Comparison of ENCODE assay signal across 9 mouse cellular contexts in the genomic region with DNA sequence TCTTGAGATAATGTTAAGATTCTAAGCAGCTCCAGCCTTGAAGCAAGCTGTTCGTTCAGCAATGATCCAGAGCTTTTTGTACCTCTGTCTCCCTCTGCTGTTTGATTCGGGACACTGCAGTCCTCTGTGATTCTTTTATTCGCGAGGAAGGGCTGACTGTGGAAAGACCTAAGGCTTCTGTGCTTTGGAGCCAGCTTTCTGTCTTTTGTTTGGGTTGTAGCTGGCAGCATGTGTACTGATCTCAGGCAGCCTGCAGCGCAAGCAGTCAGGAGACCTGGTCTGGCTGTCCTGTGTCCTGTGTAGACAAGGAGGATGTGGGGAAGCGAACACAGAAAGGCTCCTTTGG. TPM values are rescaled to one million over a fixed set of nuclear protein-coding genes. Genes with fewer than 3 reads are reported as not detected.
DNase-seq lines count a peak whose midpoint lies in the region; ATAC-seq and TF ChIP-seq lines count a peak whose summit lies in the region.
"Had no signal": no experiment of that assay in that cellular context is flagged by ENCODE, and none has a peak within 500 bp of the region (broad histone marks: within the 10 kb centered on the region; RNA-seq: fewer than 3 reads in every experiment).

No protein-coding gene starts in this region.

- peak; percentile 75 for DNase-seq in cerebellum, adult 11 months
- DNase-seq in heart, postnatal 25 days (ENCODE audit: low spot score), result peak; percentile 31
- DNase-seq in layer of hippocampus, adult 11-12 months (ENCODE audit: low spot score), result peak; percentile 85
- DNase-seq in liver, postnatal 0 days, result peak; percentile 72
- peak; percentile 69 for DNase-seq in testis, postnatal 14 days (ENCODE audit: low spot score)

- TF ChIP-seq CTCF in ES-Bruce4 (IDR thresholded peaks at IDR 0.05; ENCODE audit: low read depth, low read length), result no peak
- TF ChIP-seq CTCF in liver, postnatal 0 days (IDR thresholded peaks at IDR 0.05; ENCODE audit: low read depth), result peak; percentile 88

- ATAC-seq in forebrain, embryonic 15.5 days (replicated peaks), result peak; percentile 87
- ATAC-seq in liver, postnatal 0 days, result peak; percentile 79
- peak; percentile 85 for ATAC-seq in neural tube, embryonic 15.5 days (ENCODE audit: low FRiP score)

- no peaks in the 10 kb centered on the region for H3K9me3 ChIP-seq in ES-Bruce4 (replicated peaks; ENCODE audit: control insufficient read depth, insufficient read depth, low read length, poor library complexity, severe bottlenecking)
- H3K9me3 ChIP-seq in forebrain, embryonic 15.5 days, result no peaks in the 10 kb centered on the region
- no peaks in the 10 kb centered on the region for H3K9me3 ChIP-seq in liver, postnatal 0 days (ENCODE audit: low read length)
- no peaks in the 10 kb centered on the region for H3K9me3 ChIP-seq in neural tube, embryonic 15.5 days (replicated peaks)

- no peaks in the 10 kb centered on the region for H3K27me3 ChIP-seq in ES-Bruce4 (ENCODE audit: control insufficient read depth, insufficient read depth, low read length, poor library complexity, severe bottlenecking)
- no peaks in the 10 kb centered on the region for H3K27me3 ChIP-seq in forebrain, embryonic 15.5 days
- no peaks in the 10 kb centered on the region for H3K27me3 ChIP-seq in liver, postnatal 0 days (ENCODE audit: insufficient read depth, low read length)
- H3K27me3 ChIP-seq in neural tube, embryonic 15.5 days (replicated peaks), result no peaks in the 10 kb centered on the region; the same call in 1 of the 2 replicates

- H3K4me2 ChIP-seq in forebrain, embryonic 15.5 days (replicated peaks), result peak overlapping the region; percentile 73
- peak overlapping the region; percentile 83 for H3K4me2 ChIP-seq in liver, postnatal 0 days (ENCODE audit: low read depth, low read length)
- peak overlapping the region; percentile 92 for H3K4me2 ChIP-seq in neural tube, embryonic 15.5 days

- intact Hi-C loops in heart, postnatal 25 days (cut with DNase I), result loop anchor here (5.0 kb wide), 1 partner anchor 146 kb away; no protein-coding TSS in a partner anchor

- TF ChIP-seq POLR2A in ES-Bruce4 (IDR thresholded peaks at IDR 0.05; ENCODE audit: insufficient read depth, low read length), result no peak

- 9% methylated on average over 6 of the region's 6 CpGs for WGBS in forebrain, embryonic 15.5 days
- 11% methylated on average over 6 of the region's 6 CpGs for WGBS in liver, postnatal 0 days (ENCODE audit: insufficient replicate concordance)
- 7% methylated on average over 6 of the region's 6 CpGs for WGBS in neural tube, embryonic 15.5 days

- no peaks in the 10 kb centered on the region for H3K4me1 ChIP-seq in ES-Bruce4 (ENCODE audit: control insufficient read depth, insufficient read depth, low read length)
- H3K4me1 ChIP-seq in forebrain, embryonic 15.5 days, result peaks cover 15% of the 10 kb centered on the region
- peaks cover 12% of the 10 kb centered on the region for H3K4me1 ChIP-seq in liver, postnatal 0 days (ENCODE audit: insufficient read depth)
- H3K4me1 ChIP-seq in neural tube, embryonic 15.5 days, result peaks cover 10% of the 10 kb centered on the region; the same call in 1 of the 2 replicates

- peak overlapping the region; percentile 16; the same call in 1 of the 2 replicates for H3K4me3 ChIP-seq in ES-Bruce4 (ENCODE audit: low read depth, low read length)
- peak overlapping the region; percentile 34 for H3K4me3 ChIP-seq in forebrain, embryonic 15.5 days
- H3K4me3 ChIP-seq in liver, postnatal 0 days (ENCODE audit: low read depth, low read length), result peak overlapping the region; percentile 38; the same call in 1 of the 2 replicates
- peak overlapping the region; percentile 35 for H3K4me3 ChIP-seq in neural tube, embryonic 15.5 days (replicated peaks)

- TF ChIP-seq EP300 in ES-Bruce4 (IDR thresholded peaks at IDR 0.05; ENCODE audit: insufficient read depth, low read depth, low read length), result no peak
- no peak for TF ChIP-seq EP300 in liver, postnatal 0 days (IDR thresholded peaks at IDR 0.05; ENCODE audit: low read depth)

- H3K27ac ChIP-seq in ES-Bruce4 (ENCODE audit: insufficient read depth, low read length), result no peak overlapping the region
- no peak overlapping the region; the same call in 1 of the 2 replicates for H3K27ac ChIP-seq in forebrain, embryonic 15.5 days (replicated peaks)
- H3K27ac ChIP-seq in liver, postnatal 0 days (ENCODE audit: low read depth), result no peak overlapping the region
- no peak overlapping the region for H3K27ac ChIP-seq in neural tube, embryonic 15.5 days (replicated peaks)
- H3K27ac ChIP-seq: macrophage had no signal

- no peaks in the 10 kb centered on the region for H3K36me3 ChIP-seq in ES-Bruce4 (ENCODE audit: control insufficient read depth, insufficient read depth, low read length, poor library complexity, severe bottlenecking)
- no peaks in the 10 kb centered on the region for H3K36me3 ChIP-seq in forebrain, embryonic 15.5 days
- H3K36me3 ChIP-seq in liver, postnatal 0 days (replicated peaks; ENCODE audit: insufficient read depth, low read length), result no peaks in the 10 kb centered on the region
- no peaks in the 10 kb centered on the region for H3K36me3 ChIP-seq in neural tube, embryonic 15.5 days

- H3K9ac ChIP-seq in ES-Bruce4 (ENCODE audit: low read depth, poor library complexity, severe bottlenecking), result peak overlapping the region; percentile 37; the same call in 1 of the 2 replicates
- H3K9ac ChIP-seq in forebrain, embryonic 15.5 days (replicated peaks), result peak overlapping the region; percentile 47
- no peak overlapping the region for H3K9ac ChIP-seq in liver, postnatal 0 days (replicated peaks)
- no peak overlapping the region for H3K9ac ChIP-seq in neural tube, embryonic 15.5 days (replicated peaks)

RNA-seq across cellular contexts. Expression of a gene that starts 19.6 kb away (rescaled TPM):
- polyA plus RNA-seq in ES-Bruce4 (2011; ENCODE audit: insufficient read depth, insufficient read length, low read depth, missing spikeins), result 0.41 and 0.49 TPM in 2 replicates
- polyA plus RNA-seq in forebrain, embryonic 15.5 days (2015; fragmentation: Nextera tagmentation; extraction: Ambion mirVana), result 0.22 TPM in 2 replicates
- under 1 TPM in 1 of 2 experiments, not detected in 1; 0.08 TPM for total RNA-seq in heart, postnatal 25 days (2021)
- not detected in 2 replicates for polyA plus RNA-seq in liver, postnatal 0 days (2015; fragmentation: Nextera tagmentation; extraction: Ambion mirVana)
- polyA plus RNA-seq in neural tube, embryonic 15.5 days (2015; fragmentation: Nextera tagmentation; extraction: Ambion mirVana), result 0.11 and 0.17 TPM in 2 replicates
- polyA plus RNA-seq: macrophage had no signal

RNA-seq across cellular contexts. Expression of a gene that starts 49.9 kb away (rescaled TPM):
- polyA plus RNA-seq in ES-Bruce4 (2011; ENCODE audit: insufficient read depth, insufficient read length, low read depth, missing spikeins), result 8.8 and 8.9 TPM in 2 replicates
- polyA plus RNA-seq in forebrain, embryonic 15.5 days (2015; fragmentation: Nextera tagmentation; extraction: Ambion mirVana), result not detected in 2 replicates
- total RNA-seq in heart, postnatal 25 days (2021), result not detected
- polyA plus RNA-seq in liver, postnatal 0 days (2015; fragmentation: Nextera tagmentation; extraction: Ambion mirVana), result 0.08 TPM in 1 of 2 replicates, not detected in the other
- polyA plus RNA-seq in neural tube, embryonic 15.5 days (2015; fragmentation: Nextera tagmentation; extraction: Ambion mirVana), result not detected in 2 replicates
- polyA plus RNA-seq: macrophage had no signal

RNA-seq across cellular contexts. Expression of a gene that starts 58.4 kb away (rescaled TPM):
- 237 and 239 TPM in 2 replicates for polyA plus RNA-seq in ES-Bruce4 (2011; ENCODE audit: insufficient read depth, insufficient read length, low read depth, missing spikeins)
- polyA plus RNA-seq in forebrain, embryonic 15.5 days (2015; fragmentation: Nextera tagmentation; extraction: Ambion mirVana), result 45.2 and 46.4 TPM in 2 replicates
- 10 to 100 TPM; 29.1 to 31.4 TPM for total RNA-seq in heart, postnatal 25 days (2021)
- 62.6 and 63.0 TPM in 2 replicates for polyA plus RNA-seq in liver, postnatal 0 days (2015; fragmentation: Nextera tagmentation; extraction: Ambion mirVana)
- 29.3 and 43.5 TPM in 2 replicates for polyA plus RNA-seq in neural tube, embryonic 15.5 days (2015; fragmentation: Nextera tagmentation; extraction: Ambion mirVana)

Comparison
In these comparisons a context has a peak if more than half of its experiments do, and no peak if none do; other contexts are left out.
1. H3K9ac ChIP-seq: peak in ES-Bruce4 (single experiment) and forebrain, embryonic 15.5 days (single experiment); none in liver, postnatal 0 days (single experiment) and neural tube, embryonic 15.5 days (single experiment).
2. DNase-seq: peak in every context shown above with its lines; median percentile 85 in layer of hippocampus, adult 11-12 months; 75 in cerebellum, adult 11 months; 72 in liver, postnatal 0 days; 69 in testis, postnatal 14 days; 31 in heart, postnatal 25 days.
3. Peak in every context shown above with its lines, with median percentiles within 50 percentile points of each other: H3K4me3 ChIP-seq, ATAC-seq and H3K4me2 ChIP-seq.